Mouse (Mus musculus) testis, postnatal 14 days (tissue): ENCODE measurements around the gene Cdhr3.
A peak's percentile ranks its signal among the peaks of the same experiment; 100 is the strongest.

ENCODE experiments used
- DNase-seq: peaks from one replicate; pipeline ENCODE4 v3.0.0; 2021; ENCODE audit warnings: low spot score

Cdhr3 gene

DNA sequence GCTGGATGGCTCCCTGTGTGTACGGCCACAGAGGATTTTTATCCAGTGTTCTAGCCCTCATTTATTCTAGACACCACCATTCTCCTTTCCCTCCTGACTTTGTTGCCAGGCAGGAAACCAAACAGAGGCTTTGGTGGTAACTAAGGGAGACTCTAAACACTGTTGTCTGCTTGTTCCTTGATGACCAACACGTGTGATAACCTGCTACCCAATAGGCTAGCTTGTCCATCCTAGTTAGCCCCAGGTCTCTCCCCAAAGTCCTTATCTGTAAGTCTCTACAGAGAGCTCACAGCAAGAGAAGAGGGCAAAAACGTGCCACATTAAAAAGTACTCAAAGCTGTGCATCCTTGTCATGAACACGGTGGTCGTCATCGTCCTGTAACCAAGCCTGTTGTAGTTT, at the start of gene Cdhr3:
TSS of gene Cdhr3 (minus strand) at position 101 of the 400 bp plus-strand sequence.
- DNase-seq = no peak

DNA sequence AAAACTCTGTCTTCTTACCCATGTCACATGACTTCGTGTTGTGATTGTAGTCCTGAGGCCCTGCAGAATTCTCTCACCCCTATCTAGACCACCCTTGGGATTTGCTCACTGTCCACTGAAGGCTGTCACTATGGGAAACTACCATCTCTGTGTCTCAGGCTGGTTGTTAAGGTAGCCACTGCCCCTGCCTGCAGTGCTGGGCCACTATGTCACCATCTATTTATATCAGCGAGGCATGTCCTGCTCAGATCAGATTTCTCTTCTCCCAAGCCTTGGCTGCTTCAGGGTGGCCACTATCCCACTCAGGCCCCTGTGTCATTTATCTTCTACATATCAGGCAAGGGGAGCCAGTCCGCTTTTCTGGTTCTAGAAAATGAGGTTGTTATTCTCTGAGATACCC, 46.4 kb upstream of the Cdhr3 start:
- DNase-seq = no peak

GRCm38 (mm10) chr12:33137857-33138256, 45.2 kb upstream of the Cdhr3 start:
- DNase-seq = no peak

DNA sequence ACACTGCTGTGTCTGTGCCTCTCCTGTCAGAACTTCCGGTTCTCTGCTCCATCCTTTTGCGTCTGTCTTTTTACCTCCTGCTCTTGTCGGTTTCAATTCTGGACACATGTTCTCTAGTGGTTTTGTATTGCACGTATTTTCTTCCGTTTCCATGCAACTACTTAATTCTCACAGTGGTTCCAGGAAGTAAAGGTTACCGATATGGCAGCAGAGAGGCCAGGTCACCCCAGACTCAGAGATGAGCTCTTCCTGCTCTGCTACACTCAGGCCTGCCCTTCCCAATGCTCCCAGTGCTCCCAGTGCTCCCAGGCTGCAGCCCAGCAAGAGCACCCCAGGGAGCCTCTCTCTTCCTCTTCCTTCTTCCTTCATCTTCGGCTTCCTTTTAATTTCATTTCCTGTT, 39.1 kb upstream of the Cdhr3 start:
- no peak for DNase-seq

- no peak for DNase-seq
Observed at GRCm38 (mm10) chr12:33130401-33130800, 37.7 kb upstream of the Cdhr3 start.

DNA sequence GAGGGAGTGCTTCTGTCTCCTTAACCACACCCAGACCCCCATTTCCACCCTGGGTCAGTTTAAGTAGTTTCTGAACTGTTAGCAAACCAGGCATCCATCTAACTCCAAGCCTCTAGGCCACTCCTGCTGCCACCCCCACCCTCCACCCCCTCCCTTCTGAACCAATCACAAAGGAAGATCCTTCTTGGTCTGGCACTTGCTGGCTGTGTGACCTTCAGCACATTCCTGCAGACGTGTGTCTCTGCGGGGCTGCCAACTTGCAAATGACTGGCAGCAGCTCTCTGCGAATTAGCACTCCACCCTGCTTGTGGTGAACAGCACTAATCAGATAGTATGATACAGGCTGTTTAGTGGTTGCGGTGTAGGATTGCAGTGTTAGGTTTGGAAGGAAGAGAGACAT, 36.7 kb upstream of the Cdhr3 start:
- DNase-seq = no peak

- no peak for DNase-seq
Observed at GRCm38 (mm10) chr12:33128702-33129101, 36.0 kb upstream of the Cdhr3 start.

DNA sequence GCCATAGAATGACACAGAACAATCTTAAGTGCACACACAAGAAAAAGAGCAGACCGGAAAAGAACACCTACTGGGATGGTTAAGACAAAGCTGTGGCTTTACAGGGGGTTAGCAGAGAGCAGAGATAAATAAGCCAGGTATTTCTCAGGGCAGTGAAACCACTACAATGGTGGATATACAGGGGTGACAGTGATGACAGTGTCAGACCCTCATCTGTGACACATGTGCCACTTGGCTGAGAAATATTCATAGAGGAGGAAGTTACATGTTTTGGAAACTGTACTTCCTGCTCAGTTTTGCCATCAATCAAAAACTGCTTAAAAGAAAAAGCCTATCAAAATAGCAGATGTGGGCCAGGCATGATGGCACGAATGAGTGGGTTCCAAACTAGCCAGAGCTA, 35.4 kb upstream of the Cdhr3 start:
- no peak for DNase-seq

- DNase-seq = no peak
Observed at GRCm38 (mm10) chr12:33126243-33126642, 33.6 kb upstream of the Cdhr3 start.

DNA sequence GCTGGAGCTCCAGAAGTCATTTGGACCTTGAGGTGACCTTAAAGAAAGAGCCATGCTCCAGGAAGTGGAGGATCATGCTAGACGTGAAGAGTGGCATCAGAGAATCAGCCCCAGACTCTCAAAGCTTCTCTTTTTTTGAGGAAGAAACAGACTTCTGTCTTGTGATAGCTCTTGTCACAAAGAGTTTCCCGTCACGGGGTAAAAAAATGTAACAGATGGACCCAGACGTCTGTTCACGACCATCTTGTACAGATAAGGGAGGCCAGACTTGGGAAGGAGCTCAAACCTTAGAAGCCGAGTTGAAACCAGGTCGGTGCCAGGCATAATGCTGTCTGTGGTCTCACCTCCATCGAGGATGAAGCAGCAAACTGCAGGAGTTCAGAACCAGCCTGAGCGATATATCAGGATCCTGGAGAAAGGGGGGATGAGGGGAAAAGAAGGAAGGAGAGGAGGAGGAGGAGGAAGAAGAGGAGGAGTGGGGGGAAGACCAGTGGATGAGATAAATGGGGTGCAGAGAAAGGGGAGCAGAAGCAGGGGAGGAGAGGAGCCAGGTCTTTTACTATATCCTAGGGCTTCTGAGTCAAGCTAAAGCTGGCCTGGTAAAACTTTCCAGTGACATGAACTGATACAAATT, 33.0 kb upstream of the Cdhr3 start:
- no peak for DNase-seq

- DNase-seq = no peak
Observed at GRCm38 (mm10) chr12:33118624-33119301, 26.1 kb upstream of the Cdhr3 start.

GRCm38 (mm10) chr12:33110894-33111471, 18.3 kb upstream of the Cdhr3 start:
- peak; percentile 56 for DNase-seq

- peak; percentile 27 for DNase-seq
Observed at GRCm38 (mm10) chr12:33109531-33109930, 16.9 kb upstream of the Cdhr3 start.

DNA sequence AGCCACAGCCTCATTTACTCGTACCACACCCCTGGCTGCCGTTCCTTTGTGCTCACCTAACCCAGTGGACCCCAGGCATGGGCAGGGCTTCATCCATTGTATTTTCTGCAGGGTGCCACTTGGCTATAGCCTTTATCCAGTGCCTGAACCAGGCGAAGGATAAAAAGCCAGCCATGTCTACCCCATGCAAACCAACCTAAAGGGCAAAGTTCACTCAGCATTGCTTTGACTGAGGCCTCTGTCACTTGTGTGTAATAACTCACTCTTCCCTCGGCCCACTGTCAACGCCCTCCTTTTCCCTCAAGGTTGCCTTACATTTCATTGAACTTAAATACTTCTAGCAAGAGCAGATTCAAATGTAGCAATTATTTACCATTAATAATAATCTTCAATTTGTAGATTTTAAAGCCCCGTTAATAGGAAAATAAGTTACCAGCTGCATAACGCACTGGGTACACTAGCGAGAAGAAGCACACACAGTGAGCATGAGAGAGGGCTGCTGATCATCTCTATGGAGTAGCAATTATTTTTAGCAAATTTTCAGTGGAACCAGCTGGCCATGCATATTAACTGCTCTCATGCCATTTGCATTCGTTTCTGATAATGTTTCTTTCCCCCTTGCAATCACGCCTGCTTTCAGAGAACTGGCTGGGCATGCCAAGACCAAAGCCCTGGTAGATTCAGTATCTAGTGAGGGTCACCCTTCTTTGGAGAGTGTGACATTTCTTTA, 13.9 kb upstream of the Cdhr3 start:
- DNase-seq = no peak

- no peak for DNase-seq
Observed at GRCm38 (mm10) chr12:33105724-33106123, 13.0 kb upstream of the Cdhr3 start.

DNA sequence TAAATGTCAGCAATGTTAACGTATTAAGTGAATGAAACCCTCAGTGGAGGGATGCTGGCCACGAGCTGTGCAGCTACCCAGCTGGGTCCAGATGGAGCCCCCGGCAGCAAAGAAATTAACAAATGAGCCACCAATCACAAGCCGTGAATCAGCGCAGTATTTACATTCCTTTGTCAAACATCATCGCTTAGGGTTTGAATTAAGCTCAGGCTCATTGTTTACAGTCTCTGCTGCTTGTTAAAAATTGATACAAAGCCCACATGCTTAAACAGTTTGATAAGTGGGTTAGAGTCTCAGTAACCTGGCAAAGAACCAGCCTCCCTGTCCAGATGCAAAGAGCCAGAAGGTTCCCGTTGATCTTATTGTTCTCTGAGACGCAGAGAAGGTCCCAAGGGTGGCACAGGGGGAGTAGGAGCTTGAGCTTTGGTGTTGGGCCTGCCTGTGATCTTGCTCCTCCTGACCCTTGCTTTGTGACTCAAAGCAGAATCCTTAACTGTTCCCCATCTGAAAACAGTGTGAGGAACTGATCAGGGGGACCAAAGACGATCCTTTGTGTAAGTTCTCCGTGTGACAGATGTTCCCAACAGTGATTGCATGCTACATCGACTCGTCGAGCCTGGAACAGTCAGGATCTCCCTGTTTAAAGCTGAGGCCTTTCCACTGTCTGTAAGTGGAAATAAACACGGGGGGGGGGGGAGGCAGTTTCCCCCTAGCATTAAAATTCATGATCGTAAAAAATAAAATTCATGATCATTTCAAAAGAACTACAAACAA, 9.9 kb upstream of the Cdhr3 start:
- DNase-seq = no peak

- no peak for DNase-seq
Observed at GRCm38 (mm10) chr12:33101627-33102026, 9.0 kb upstream of the Cdhr3 start.

GRCm38 (mm10) chr12:33096017-33096416, 3.3 kb upstream of the Cdhr3 start:
- no peak for DNase-seq

DNA sequence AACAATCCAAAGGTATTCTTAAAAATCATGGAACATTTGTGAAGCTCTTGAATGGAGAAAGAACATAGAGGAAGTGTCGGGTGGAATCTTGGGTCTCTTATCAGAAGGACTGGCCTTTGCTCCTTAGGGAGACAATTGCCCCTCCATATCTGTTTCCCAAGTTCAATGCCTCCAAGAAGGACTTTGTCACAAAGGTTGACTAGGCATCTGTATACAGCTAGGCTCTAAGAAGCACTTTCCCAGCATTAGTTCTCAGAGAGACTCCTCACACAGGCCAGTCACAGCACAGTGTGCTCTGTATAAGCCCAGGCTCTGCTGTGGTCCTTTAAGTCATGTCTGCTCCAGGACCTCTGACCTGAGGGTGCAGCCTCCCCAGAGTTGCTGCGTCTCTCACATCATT, 479 bp downstream of the Cdhr3 start:
- DNase-seq = no peak

DNA sequence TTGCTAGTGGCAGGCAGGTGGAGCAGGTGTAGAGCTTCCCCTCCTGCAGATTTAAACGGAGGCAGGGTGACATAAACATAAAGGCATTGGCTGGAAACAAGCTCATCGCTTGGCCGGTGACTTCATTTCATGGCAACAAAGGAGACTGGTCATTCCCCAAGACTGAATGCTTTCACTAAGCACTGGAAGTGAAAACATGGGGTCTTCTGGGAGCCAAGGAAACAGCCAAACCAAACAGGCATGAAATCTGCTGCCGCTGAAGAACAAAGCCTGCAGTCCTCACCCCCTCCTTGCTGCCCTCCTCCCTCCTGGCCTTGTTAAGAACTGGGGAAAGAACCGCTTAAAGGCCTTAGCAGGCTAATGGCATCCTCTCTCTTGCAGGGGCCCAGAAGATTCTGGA, 6.5 kb downstream of the Cdhr3 start:
- no peak for DNase-seq

DNA sequence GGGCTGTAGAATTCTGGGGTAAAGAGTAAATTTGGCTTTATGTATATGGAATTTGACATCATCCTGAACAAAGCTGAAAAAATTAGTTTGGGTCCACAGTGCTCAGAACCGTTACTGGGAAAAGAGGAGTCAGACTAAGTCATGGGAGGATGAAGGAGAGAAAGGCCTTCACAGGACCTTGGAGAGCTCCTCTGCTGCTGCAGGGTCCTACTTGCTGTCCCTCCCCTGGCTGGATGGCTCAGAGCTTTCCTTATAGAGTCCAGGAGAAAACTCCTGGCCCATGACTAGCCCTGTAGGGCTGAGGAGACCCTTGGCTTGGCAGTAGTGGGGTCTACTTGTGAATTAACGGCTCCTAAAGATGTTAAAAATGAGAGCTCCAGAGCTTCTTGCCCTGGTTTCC, 8.0 kb downstream of the Cdhr3 start:
- peak; percentile 13 for DNase-seq

DNA sequence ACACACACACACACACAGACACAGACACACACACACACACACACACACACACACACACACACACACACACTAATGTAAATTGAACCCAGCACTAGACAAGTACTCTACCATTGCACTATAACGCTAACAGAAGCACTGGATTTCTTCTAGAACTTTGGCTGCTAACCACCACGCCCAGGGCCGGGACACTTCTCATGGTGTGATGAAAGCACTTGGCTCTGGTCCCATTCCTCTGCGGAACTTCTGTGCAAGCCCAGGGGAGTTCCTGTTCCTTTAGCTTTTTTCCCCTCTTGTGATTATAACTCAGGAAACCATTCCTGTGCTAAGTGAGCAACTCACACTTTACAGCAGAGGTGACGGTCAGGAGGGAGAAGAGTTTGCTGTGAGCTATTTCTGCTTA, 9.3 kb downstream of the Cdhr3 start:
- DNase-seq = no peak
